Mouse (Mus musculus) CH12.LX (cell line): ENCODE results near the gene Nudt5. TPM values are rescaled to one million over a fixed set of nuclear protein-coding genes. Genes with fewer than 3 reads are reported as not detected.
"Not testable (repeated sequence)": the region's sequence is repeated elsewhere in the genome, so short reads cannot be mapped to it uniquely, and the experiment has no call there.

ENCODE experiments used
- DNase-seq: peaks from one replicate; pipeline ENCODE4 v3.0.0-alpha.2; 2013; ENCODE audit errors: extremely low read depth
- H3K27ac ChIP-seq: 2 replicates; pipeline ENCODE4 v1.5.1; 2012; ENCODE audit warnings: low read depth, mild to moderate bottlenecking, control low read depth, moderate library complexity; ENCODE audit not compliant: insufficient read depth
- H3K27me3 ChIP-seq: replicated peaks from 2 replicates; pipeline ENCODE3; 2012; ENCODE audit warnings: inconsistent platforms
- H3K36me3 ChIP-seq, 2 experiments: replicated peaks in 1 of 2; 2 replicates each; pipeline versions ENCODE3 to v1.6.1; 2012; ENCODE audit warnings: inconsistent platforms in 1 of 2, low read length in 1 of 2, mild to moderate bottlenecking in 1 of 2, mixed read lengths in 1 of 2, moderate library complexity in 1 of 2; ENCODE audit not compliant: control insufficient read depth in 1 of 2, insufficient read depth in 1 of 2
- H3K4me1 ChIP-seq, 2 experiments: 2 replicates each; pipeline ENCODE4 v1.6.1; 2012; ENCODE audit warnings: inconsistent platforms in 1 of 2, moderate library complexity in 1 of 2; ENCODE audit not compliant: insufficient read depth in 2 of 2, control insufficient read depth in 1 of 2
- H3K4me2 ChIP-seq: 2 replicates; pipeline ENCODE4 v1.6.1; 2012; ENCODE audit warnings: low read depth, mild to moderate bottlenecking, control low read depth; ENCODE audit not compliant: poor library complexity, insufficient read depth, severe bottlenecking
- H3K4me3 ChIP-seq, 3 experiments: fragments of 150-350 bp in 1 of 3; sonication (generic) in 1 of 3; replicated peaks in 1 of 3; 2 replicates each; pipeline versions ENCODE3 to v1.5.1; 2011 to 2012; ENCODE audit warnings: low read depth in 2 of 3, low read length in 2 of 3, mild to moderate bottlenecking in 2 of 3, moderate library complexity in 2 of 3, control low read depth in 1 of 3, improper control_type of control experiment in 1 of 3, inconsistent platforms in 1 of 3, mixed read lengths in 1 of 3; ENCODE audit not compliant: poor library complexity in 1 of 3
- H3K79me2 ChIP-seq: replicated peaks from 2 replicates; pipeline ENCODE4 v1.6.1; 2012; ENCODE audit warnings: mild to moderate bottlenecking, moderate library complexity; ENCODE audit not compliant: control insufficient read depth, poor library complexity, insufficient read depth, severe bottlenecking; ENCODE audit errors: extremely low read depth
- H3K9ac ChIP-seq: 2 replicates; pipeline ENCODE4 v1.6.1; 2012; ENCODE audit warnings: low read depth, mild to moderate bottlenecking, control low read depth, moderate library complexity; ENCODE audit not compliant: insufficient read depth
- H3K9me3 ChIP-seq: replicated peaks from 2 replicates; pipeline ENCODE3; 2012; ENCODE audit warnings: low read length, inconsistent platforms, mixed read lengths
- CHD1 ChIP-seq: IDR thresholded peaks from 2 replicates; pipeline ENCODE4 v1.6.1; 2012; ENCODE audit warnings: low read depth, low read length, improper control_type of control experiment, inconsistent platforms
- CTCF ChIP-seq, 2 experiments: IDR thresholded peaks in 1 of 2; conservative IDR thresholded peaks in 1 of 2; 2 replicates each; pipeline ENCODE4 v1.5.1; 2011 to 2012; ENCODE audit warnings: low read depth in 2 of 2, low read length in 2 of 2, improper control_type of control experiment in 1 of 2, inconsistent platforms in 1 of 2, mild to moderate bottlenecking in 1 of 2, moderate library complexity in 1 of 2
- ELF1 ChIP-seq: IDR thresholded peaks from 2 replicates; pipeline ENCODE4 v1.6.1; 2014; ENCODE audit warnings: low read depth, mild to moderate bottlenecking, inconsistent platforms, low read length, improper control_type of control experiment
- JUND ChIP-seq: conservative IDR thresholded peaks from 2 replicates; pipeline ENCODE4 v1.6.1; 2011; ENCODE audit warnings: low read depth, low read length, improper control_type of control experiment
- KAT2A ChIP-seq: IDR thresholded peaks from 2 replicates; pipeline ENCODE4 v1.6.1; 2012; ENCODE audit warnings: low read length, improper control_type of control experiment, inconsistent platforms; ENCODE audit not compliant: insufficient replicate concordance
- MAFK ChIP-seq: IDR thresholded peaks from 2 replicates; pipeline ENCODE4 v1.6.1; 2011; ENCODE audit warnings: low read length, improper control_type of control experiment; ENCODE audit not compliant: insufficient replicate concordance
- MAX ChIP-seq: IDR thresholded peaks from 2 replicates; pipeline ENCODE4 v1.6.1; 2011; ENCODE audit warnings: low read length, improper control_type of control experiment
- NELFE ChIP-seq: IDR thresholded peaks from 2 replicates; pipeline ENCODE4 v1.6.1; 2011; ENCODE audit warnings: low read depth, low read length, improper control_type of control experiment
- RAD21 ChIP-seq: IDR thresholded peaks from 2 replicates; pipeline ENCODE4 v1.6.1; 2011; ENCODE audit warnings: low read depth, mild to moderate bottlenecking, low read length, improper control_type of control experiment, moderate library complexity
- SMC3 ChIP-seq: IDR thresholded peaks from 2 replicates; pipeline ENCODE4 v1.6.1; 2011; ENCODE audit warnings: low read depth, low read length, improper control_type of control experiment
- TCF12 ChIP-seq: IDR thresholded peaks from 2 replicates; pipeline ENCODE4 v1.6.1; 2014; ENCODE audit warnings: low read depth, mild to moderate bottlenecking, inconsistent platforms, low read length, improper control_type of control experiment
- ZMIZ1 ChIP-seq: IDR thresholded peaks from 2 replicates; pipeline ENCODE4 v1.6.1; 2012; ENCODE audit warnings: low read depth, mild to moderate bottlenecking, inconsistent platforms, low read length, improper control_type of control experiment
- dilution Hi-C: fragments of 300-500 bp; cut with MboI; formaldehyde crosslinking; loops from 2 replicates; pipeline ENCODE4 v1.14.3; 2020; ENCODE audit warnings: low sequenced_read_pairs; ENCODE audit not compliant: extremely low pct_unique_long_range_greater_than_20kb, extremely low pct_ligation_motif_present
- in situ Hi-C: fragments of 300-500 bp; cut with MboI; formaldehyde crosslinking; loops from 3 replicates; pipeline ENCODE4 v1.14.3; 2019; ENCODE audit warnings: low sequenced_read_pairs, low pct_ligation_motif_present, low pct_unique_long_range_greater_than_20kb, mixed read lengths
- polyA plus RNA-seq: library from polyadenylated mRNA; unstranded; fragments of >175 nt; gene quantifications from 2 replicates; pipeline ENCODE4 v1.2.1, GENCODE M21; 2012; ENCODE audit warnings: low read depth; ENCODE audit not compliant: insufficient read length
- total RNA-seq, 2 experiments: library from RNA; depleted of rRNA; stranded (reverse); fragments of 300-350 nt in 1 of 2; fragments of >200 nt in 1 of 2; gene quantifications; 2 replicates each; pipeline ENCODE4 v1.2.3; 2012 to 2014

Nudt5 gene
- total and polyA plus RNA-seq, 3 experiments, result 102 to 245 (median 128) TPM

DNA sequence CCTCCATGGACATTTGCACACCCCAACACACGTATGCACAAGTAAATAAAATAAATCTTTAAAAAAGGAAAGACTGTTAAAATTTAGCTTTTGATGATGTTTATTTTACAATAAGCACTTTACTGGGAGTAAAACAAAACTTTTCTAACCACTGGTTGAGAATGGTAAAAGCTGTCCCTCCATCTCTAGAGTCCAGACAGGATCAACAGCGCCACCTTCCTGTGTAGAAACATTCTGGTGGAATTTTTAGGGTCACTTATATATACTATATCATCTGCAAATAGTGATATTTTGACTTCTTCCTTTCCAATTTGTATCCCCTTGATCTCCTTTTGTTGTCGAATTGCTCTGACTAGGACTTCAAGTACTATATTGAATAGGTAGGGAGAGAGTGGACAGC is 38.6 kb upstream of the Nudt5 start:
- H3K4me3 ChIP-seq, H3K9ac ChIP-seq, H3K79me2 ChIP-seq, H3K9me3 ChIP-seq, dilution Hi-C loops, H3K27ac ChIP-seq, H3K4me2 ChIP-seq, H3K27me3 ChIP-seq: not testable (repeated sequence)
- peak; percentile 67 for TF ChIP-seq SMC3
- 0 out of 2 replicates have a peak, but pooled peaks have one; percentile 8 for TF ChIP-seq JUND
- peak in 1 of 2 experiments; percentile 71; a peak in 2 of 4 replicates for TF ChIP-seq CTCF (conservative IDR thresholded peaks at IDR 0.05 in 1 of 2, IDR thresholded peaks at IDR 0.05 in 1 of 2; ENCODE audit: low read depth in 2 of 2, low read length in 2 of 2)
- peak; percentile 75 for TF ChIP-seq RAD21
- Histone ChIP-seq H3K4me1 (peaks cover 13 to 41% of the 10 kb centered on the region in 2 experiments), H3K36me3 (peaks cover 34 to 67% of the 10 kb centered on the region in 2 experiments)
- in situ Hi-C loops, result loop anchor here (10.0 to 25.0 kb wide), 3 partner anchors 91 to 719 kb away; partner anchors contain the start of gene Camk1d
- peak; percentile 53 for DNase-seq

- no peaks in the 10 kb centered on the region for H3K79me2 ChIP-seq
- no peak overlapping the region for H3K4me2 ChIP-seq
- H3K9ac ChIP-seq, result no peak overlapping the region
- peaks cover 4 to 10% of the 10 kb centered on the region in 2 experiments; a peak in 3 of 4 replicates for H3K4me1 ChIP-seq
- no peak for TF ChIP-seq MAFK
- TF ChIP-seq TCF12, result no peak
- TF ChIP-seq MAX, result no peak
- TF ChIP-seq KAT2A, result no peak
- TF ChIP-seq SMC3, result no peak
- TF ChIP-seq NELFE, result no peak
- no peak for TF ChIP-seq ZMIZ1
- no peak for TF ChIP-seq CHD1
- no peak for TF ChIP-seq ELF1
- no peak for TF ChIP-seq CTCF (conservative IDR thresholded peaks at IDR 0.05 in 1 of 2, IDR thresholded peaks at IDR 0.05 in 1 of 2; ENCODE audit: low read depth in 2 of 2, low read length in 2 of 2)
- in situ Hi-C loops (loop anchor here (25.0 kb wide), 1 partner anchor 723 kb away; no protein-coding TSS in a partner anchor), dilution Hi-C loops (no loop called here)
- no peak overlapping the region for H3K27ac ChIP-seq
- no peak overlapping the region for H3K4me3 ChIP-seq
- H3K27me3 ChIP-seq, result no peaks in the 10 kb centered on the region
- no peaks in the 10 kb centered on the region for H3K9me3 ChIP-seq
- DNase-seq, result no peak
- H3K36me3 ChIP-seq, result peaks cover 35 to 71% of the 10 kb centered on the region in 2 experiments
Measured at GRCm38 (mm10) chr2:5810036-5810718, 34.6 kb upstream of the Nudt5 start.
